Mouse (Mus musculus) B cell, adult 62 days (primary cell): Measurements from ENCODE around the gene Mitd1. TPM values are rescaled to one million over a fixed set of nuclear protein-coding genes. Genes with fewer than 3 reads are reported as not detected.

ENCODE experiments used
- total RNA-seq: library from RNA; stranded (reverse); gene quantifications from 4 replicates; pipeline ENCODE4 v1.2.4, GENCODE M21; 2023

Gene Mitd1
- total RNA-seq = 18.7 to 21.8 TPM (median 19.9 TPM) in 4 replicates

DNA sequence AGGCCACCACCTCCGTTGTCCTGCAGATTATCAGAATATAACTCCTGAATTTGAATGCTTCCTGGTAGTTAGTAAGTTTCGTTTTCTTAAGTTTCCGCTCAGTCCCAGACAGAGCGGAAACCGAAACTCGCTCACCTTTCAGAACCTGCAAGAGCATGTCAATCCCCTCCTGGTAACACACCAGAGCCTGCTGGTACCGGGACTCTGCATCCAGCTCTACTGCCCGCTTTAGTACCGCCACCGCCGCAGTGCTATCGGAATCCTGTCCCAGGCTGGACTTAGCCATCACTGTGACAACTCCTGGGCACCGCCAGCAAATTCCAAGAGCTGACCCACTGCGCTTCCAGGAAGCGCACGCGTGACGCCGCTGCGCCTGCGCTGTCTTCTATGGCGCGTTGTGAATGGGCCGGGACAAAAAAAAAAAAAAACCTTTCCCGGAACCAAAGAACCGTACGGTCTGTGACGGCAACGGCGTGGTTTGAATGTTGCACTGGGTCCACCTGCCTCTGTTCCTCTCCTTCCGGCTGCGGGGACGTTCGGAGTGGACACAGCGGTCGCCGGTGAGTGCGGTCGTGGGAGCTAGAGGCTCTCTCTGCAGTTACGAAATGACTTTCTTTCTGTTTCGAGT lies at the start of gene Mitd1, which contains the start of gene Mrpl30:
TSS of gene Mitd1 (minus strand) at position 387 of the 628 bp plus-strand sequence.
TSS of gene Mrpl30 (plus strand) at position 453 of the 628 bp plus-strand sequence.

DNA sequence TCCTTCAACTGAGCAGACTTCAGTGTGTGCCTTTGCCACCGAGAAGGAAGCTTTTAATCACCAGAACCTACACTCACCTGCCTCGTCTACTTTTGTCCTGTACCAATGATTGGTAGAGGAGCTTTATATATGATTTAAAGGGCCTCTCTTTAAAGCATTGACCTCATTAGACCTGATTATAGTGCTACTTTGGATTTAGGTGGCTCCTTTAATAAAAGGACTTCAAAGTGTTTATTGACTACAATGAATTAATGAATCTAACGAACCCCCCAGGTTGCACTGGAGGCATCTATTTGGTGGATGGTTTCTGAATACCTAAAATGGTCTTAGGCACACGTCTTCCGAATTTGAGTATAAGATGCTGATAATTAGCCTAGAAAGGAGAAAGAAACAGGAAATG lies 26.2 kb upstream of the Mitd1 start, which contains the start of gene Lyg2:
TSS of gene Lyg2 (minus strand) at position 101 of the 400 bp plus-strand sequence.

DNA sequence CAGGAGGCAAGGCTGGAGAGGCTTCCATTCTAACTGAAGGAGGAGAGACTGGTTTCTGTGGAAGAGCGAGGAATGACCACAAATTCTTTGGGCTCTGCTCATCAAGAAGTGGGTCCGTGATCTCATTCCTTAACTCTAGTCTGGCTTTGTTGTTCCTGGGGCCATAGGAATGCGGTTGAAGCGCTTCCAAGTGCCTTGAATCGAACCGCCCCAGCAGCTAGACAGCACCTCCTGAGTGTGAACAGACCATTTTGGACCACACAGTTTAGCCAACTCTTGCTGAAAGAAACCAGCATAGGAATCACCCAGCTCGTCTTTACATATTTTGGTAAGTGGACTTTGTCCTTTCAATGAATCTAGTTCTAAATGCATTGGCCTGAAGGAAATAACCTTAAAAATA lies 18.5 kb downstream of the Mitd1 start, which contains the start of gene Lipt1:
TSS of gene Lipt1 (plus strand) at position 35 of the 400 bp plus-strand sequence.

DNA sequence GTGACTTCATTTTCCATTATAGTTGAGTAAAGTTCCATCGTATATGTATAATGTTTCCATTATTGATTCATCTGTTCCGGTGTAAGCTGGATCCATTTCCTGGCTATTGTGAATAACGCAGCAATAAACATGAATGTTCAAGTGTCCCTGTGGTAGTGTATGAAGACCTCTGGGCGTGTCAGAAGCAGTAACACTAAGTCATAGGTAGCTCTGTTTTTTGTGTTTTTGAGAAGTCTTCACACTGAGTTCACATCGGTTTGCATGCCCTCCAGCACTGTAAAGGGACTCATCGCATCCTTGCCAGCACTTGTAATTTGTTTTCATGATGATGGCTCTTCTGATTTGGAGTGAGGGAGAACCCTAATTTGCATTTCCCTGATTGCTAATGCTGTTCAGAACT lies 23.9 kb downstream of the Mitd1 start, which contains the start of gene Tsga10:
TSS of gene Tsga10 (minus strand) at position 144 of the 400 bp plus-strand sequence.

Other genes with a start within 250 kb of the Mitd1 start
- 0.17 to 0.42 TPM in 2 of 4 replicates, not detected in the others for gene 2010300C02Rik, start 170.3 kb downstream of the Mitd1 start, total RNA-seq
- 7.3 to 9.2 TPM (median 7.9 TPM) in 4 replicates for gene Tsga10, start 24.0 kb downstream of the Mitd1 start, total RNA-seq
- gene Lipt1, start 18.7 kb downstream of the Mitd1 start, total RNA-seq = 1.0 to 4.1 TPM (median 2.0 TPM) in 4 replicates
- gene Mrpl30, start 66 bp upstream of the Mitd1 start, total RNA-seq = 100 to 119 TPM (median 115 TPM) in 4 replicates
- not detected in 4 replicates for gene Lyg2, start 26.1 kb upstream of the Mitd1 start, total RNA-seq
- gene Lyg1, start 67.3 kb upstream of the Mitd1 start, total RNA-seq = not detected in 4 replicates
- gene Txndc9, start 107.5 kb upstream of the Mitd1 start, total RNA-seq = 68.0 to 79.8 TPM (median 71.5 TPM) in 4 replicates
- gene Eif5b, start 107.6 kb upstream of the Mitd1 start, total RNA-seq = 42.0 to 52.8 TPM (median 45.3 TPM) in 4 replicates
- 41.2 to 50.9 TPM (median 48.7 TPM) in 4 replicates for gene Rev1, start 239.4 kb upstream of the Mitd1 start, total RNA-seq